Mouse (Mus musculus): ENCODE results near the gene Fgd2. TPM values are rescaled to one million over a fixed set of nuclear protein-coding genes. Genes with fewer than 3 reads are reported as not detected.
A peak's percentile ranks its signal among the peaks of the same experiment; 100 is the strongest.

Fgd2 gene
- polyA plus RNA-seq, 1 experiment from 2014 or later: 8.9 TPM

DNA sequence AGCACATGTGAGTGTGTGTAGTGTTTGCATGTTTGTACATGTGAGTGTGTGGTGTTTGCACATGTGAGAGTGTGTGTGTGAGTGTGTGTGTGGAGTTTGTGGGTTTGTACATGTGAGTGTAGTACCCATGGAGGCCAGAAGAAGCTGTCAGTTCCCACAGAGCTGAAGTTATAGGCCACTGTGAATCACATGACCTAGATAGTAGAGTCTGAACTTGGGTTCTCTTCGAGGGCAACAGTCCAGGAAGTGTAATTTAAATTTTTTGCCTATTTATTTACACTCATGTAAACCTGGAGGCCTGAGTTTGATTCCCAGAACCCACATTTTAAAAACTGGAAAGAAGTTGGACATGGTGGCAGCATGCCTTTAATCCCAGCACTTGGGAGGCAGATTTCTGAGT, 42.5 kb downstream of the Fgd2 start:
- 40% methylated on average over 1 of the region's 1 CpGs for WGBS (ENCODE audit: insufficient replicate concordance)
- Histone ChIP-seq H3K27me3 (ENCODE audit: insufficient read depth, low read length) (no peaks in the 10 kb centered on the region), H3K9me3 (ENCODE audit: low read length) (no peaks in the 10 kb centered on the region), H3K36me3 (replicated peaks; ENCODE audit: insufficient read depth, low read length) (no peaks in the 10 kb centered on the region), H3K27ac (ENCODE audit: low read depth) (no peak overlapping the region), H3K4me1 (ENCODE audit: insufficient read depth) (peaks cover 18% of the 10 kb centered on the region), H3K4me3 (ENCODE audit: low read depth, low read length) (no peak overlapping the region), H3K4me2 (ENCODE audit: low read depth, low read length) (no peak overlapping the region), H3K9ac (replicated peaks) (no peak overlapping the region)
- ATAC-seq: no peak
- no peak for DNase-seq
- TF ChIP-seq EP300 (IDR thresholded peaks at IDR 0.05; ENCODE audit: low read depth): no peak
- no peak for TF ChIP-seq CTCF (IDR thresholded peaks at IDR 0.05; ENCODE audit: low read depth)

DNA sequence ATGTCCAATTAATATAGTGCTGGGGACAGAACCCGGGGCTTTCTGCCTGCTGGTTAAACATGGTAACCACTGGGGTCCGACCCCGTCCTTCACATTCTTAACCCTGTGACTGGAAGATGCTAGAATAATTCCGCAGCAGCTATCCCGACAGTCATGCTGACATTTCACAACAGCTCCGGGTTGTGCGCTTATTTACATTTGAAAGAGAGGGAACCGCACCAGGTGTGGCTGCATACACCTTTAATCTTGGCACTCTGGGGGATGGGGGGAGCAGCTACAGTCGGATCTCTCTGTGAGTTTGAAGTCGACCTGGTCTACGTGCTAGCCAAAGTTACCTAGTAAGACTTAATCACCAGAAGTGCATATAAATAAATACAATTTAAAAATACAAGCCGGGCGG, 44.8 kb downstream of the Fgd2 start:
- TF ChIP-seq EP300 (IDR thresholded peaks at IDR 0.05; ENCODE audit: low read depth) (no peak), CTCF (IDR thresholded peaks at IDR 0.05; ENCODE audit: low read depth) (no peak)
- 64% methylated on average over 13 of the region's 13 CpGs for WGBS (ENCODE audit: insufficient replicate concordance)
- ATAC-seq: no peak

DNA sequence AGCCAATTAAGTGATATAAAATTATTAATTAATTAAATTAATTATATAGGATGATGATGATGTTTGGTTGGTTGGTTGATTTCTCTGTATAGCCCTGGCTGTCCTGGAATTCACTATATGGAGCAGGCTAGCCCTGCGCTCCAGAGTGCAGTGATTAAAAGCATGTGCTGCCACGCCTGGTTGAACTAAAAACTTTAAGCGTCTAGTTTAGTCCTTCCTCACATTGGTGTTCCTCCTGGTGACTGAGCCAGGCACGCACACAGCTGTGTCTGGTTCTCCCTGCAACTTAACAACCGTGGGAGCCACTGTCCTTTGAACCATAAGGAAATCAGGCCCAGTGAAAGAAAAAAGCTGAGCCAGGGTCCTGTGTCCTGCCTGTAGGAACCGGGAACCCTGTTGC, 45.4 kb downstream of the Fgd2 start:
- no peaks in the 10 kb centered on the region for H3K27me3 ChIP-seq (ENCODE audit: insufficient read depth, low read length)
- ATAC-seq (no peak), DNase-seq (no peak)
- H3K27ac ChIP-seq (ENCODE audit: low read depth): no peak overlapping the region
- H3K4me1 ChIP-seq (ENCODE audit: insufficient read depth): peaks cover 10% of the 10 kb centered on the region
- no peak overlapping the region for H3K4me3 ChIP-seq (ENCODE audit: low read depth, low read length)
- no peak overlapping the region for H3K4me2 ChIP-seq (ENCODE audit: low read depth, low read length)
- H3K9me3 ChIP-seq (ENCODE audit: low read length): no peaks in the 10 kb centered on the region
- no peaks in the 10 kb centered on the region for H3K36me3 ChIP-seq (replicated peaks; ENCODE audit: insufficient read depth, low read length)
- no peak for TF ChIP-seq EP300 (IDR thresholded peaks at IDR 0.05; ENCODE audit: low read depth)
- no peak for TF ChIP-seq CTCF (IDR thresholded peaks at IDR 0.05; ENCODE audit: low read depth)
- no peak overlapping the region for H3K9ac ChIP-seq (replicated peaks)
- 64% methylated on average over 6 of the region's 6 CpGs for WGBS (ENCODE audit: insufficient replicate concordance)

More for the DNA sequence above, 44.8 kb downstream of the Fgd2 start:
- DNase-seq: no peak
- Histone ChIP-seq H3K27me3 (ENCODE audit: insufficient read depth, low read length) (no peaks in the 10 kb centered on the region), H3K9me3 (ENCODE audit: low read length) (no peaks in the 10 kb centered on the region), H3K36me3 (replicated peaks; ENCODE audit: insufficient read depth, low read length) (no peaks in the 10 kb centered on the region), H3K9ac (replicated peaks) (no peak overlapping the region), H3K27ac (ENCODE audit: low read depth) (no peak overlapping the region), H3K4me3 (ENCODE audit: low read depth, low read length) (no peak overlapping the region), H3K4me1 (ENCODE audit: insufficient read depth) (peaks cover 10% of the 10 kb centered on the region), H3K4me2 (ENCODE audit: low read depth, low read length) (no peak overlapping the region)

DNA sequence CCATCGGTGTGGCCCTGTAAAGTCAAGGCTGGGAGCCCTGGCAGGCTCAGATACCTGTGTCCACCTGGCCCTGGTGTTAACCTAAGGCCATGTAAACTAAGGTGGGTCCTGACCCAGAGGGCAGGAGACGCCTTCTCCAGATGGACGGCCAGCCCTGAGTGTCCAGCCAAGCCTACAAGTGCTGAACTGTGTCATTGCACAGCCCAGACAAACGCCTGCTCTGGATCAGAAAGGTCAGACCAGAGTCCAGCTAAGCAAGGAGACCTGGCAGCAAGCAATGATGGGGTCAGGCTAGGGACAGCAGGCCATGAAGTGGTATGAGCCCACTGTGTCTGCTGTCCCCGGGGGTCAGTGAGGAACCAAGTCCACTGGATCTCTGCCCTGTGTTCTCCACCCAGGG, 46.7 kb downstream of the Fgd2 start:
- ATAC-seq (peak; percentile 47; the same call in 1 of the 2 replicates), DNase-seq (no peak)
- WGBS (ENCODE audit: insufficient replicate concordance): 60% methylated on average over 5 of the region's 5 CpGs
- H3K9ac ChIP-seq (replicated peaks): no peak overlapping the region
- no peak overlapping the region for H3K4me3 ChIP-seq (ENCODE audit: low read depth, low read length)
- TF ChIP-seq CTCF (IDR thresholded peaks at IDR 0.05; ENCODE audit: low read depth): no peak
- TF ChIP-seq EP300 (IDR thresholded peaks at IDR 0.05; ENCODE audit: low read depth): no peak
- no peaks in the 10 kb centered on the region for H3K9me3 ChIP-seq (ENCODE audit: low read length)
- H3K4me1 ChIP-seq (ENCODE audit: insufficient read depth): peaks cover 10% of the 10 kb centered on the region
- H3K36me3 ChIP-seq (replicated peaks; ENCODE audit: insufficient read depth, low read length): no peaks in the 10 kb centered on the region
- H3K27me3 ChIP-seq (ENCODE audit: insufficient read depth, low read length): no peaks in the 10 kb centered on the region
- no peak overlapping the region for H3K4me2 ChIP-seq (ENCODE audit: low read depth, low read length)
- no peak overlapping the region for H3K27ac ChIP-seq (ENCODE audit: low read depth)

DNA sequence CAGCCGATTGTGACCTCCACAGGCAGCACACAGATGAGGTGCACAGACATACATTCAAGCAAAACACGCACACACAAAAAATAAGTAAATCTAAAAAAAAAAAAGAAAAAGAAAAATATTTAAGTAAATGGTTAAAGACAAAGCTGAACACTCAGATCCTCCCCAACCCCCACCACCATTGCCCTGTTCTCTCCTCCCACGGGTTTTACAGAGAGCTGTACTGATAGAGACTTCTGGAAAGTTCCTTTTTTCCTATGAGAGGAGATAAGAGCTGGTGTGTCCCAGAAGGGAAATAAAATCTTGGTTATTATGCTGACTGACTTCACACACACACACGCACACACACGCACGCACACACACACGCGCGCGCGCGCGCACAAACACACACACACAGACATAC, 47.6 kb downstream of the Fgd2 start:
- no peak overlapping the region for H3K4me2 ChIP-seq (ENCODE audit: low read depth, low read length)
- WGBS (ENCODE audit: insufficient replicate concordance): 86% methylated on average over 13 of the region's 13 CpGs
- H3K36me3 ChIP-seq (replicated peaks; ENCODE audit: insufficient read depth, low read length): no peaks in the 10 kb centered on the region
- peaks cover 10% of the 10 kb centered on the region for H3K4me1 ChIP-seq (ENCODE audit: insufficient read depth)
- no peak for ATAC-seq
- TF ChIP-seq CTCF (IDR thresholded peaks at IDR 0.05; ENCODE audit: low read depth) (no peak), EP300 (IDR thresholded peaks at IDR 0.05; ENCODE audit: low read depth) (no peak)
- H3K9ac ChIP-seq (replicated peaks): no peak overlapping the region
- H3K27ac ChIP-seq (ENCODE audit: low read depth): no peak overlapping the region
- no peak overlapping the region for H3K4me3 ChIP-seq (ENCODE audit: low read depth, low read length)
- no peak for DNase-seq
- no peaks in the 10 kb centered on the region for H3K9me3 ChIP-seq (ENCODE audit: low read length)
- H3K27me3 ChIP-seq (ENCODE audit: insufficient read depth, low read length): no peaks in the 10 kb centered on the region

DNA sequence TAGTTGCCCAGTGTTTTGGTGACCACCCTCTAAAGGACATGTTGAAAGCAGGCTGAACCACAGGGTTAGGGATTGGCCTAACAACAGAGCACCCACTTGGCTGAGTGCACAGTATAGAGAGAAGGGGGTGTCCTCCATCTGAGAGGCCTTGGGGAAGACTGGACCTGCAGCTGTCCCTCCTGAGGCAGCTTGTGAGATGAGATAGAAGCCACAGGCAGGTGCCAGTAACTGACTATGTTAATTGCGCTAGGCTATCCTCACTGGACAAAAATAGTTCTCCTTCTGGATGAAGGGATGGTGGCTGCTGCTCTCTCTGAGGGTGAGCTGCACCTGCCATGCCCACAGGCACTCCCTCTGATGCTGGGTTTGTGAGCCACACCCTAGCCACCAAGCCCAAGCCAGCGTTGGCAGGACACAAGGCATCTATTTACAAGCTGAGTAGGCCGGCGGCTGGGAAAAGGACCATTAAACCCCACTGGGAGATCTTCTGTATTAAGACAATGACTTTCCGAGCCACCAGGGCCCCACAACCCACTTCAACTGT, 49.2 kb downstream of the Fgd2 start:
- WGBS (ENCODE audit: insufficient replicate concordance): 73% methylated on average over 5 of the region's 5 CpGs
- no peak overlapping the region for H3K4me3 ChIP-seq (ENCODE audit: low read depth, low read length)
- no peak overlapping the region for H3K9ac ChIP-seq (replicated peaks)
- ATAC-seq (peak; percentile 45; the same call in 1 of the 2 replicates), DNase-seq (no peak)
- H3K27ac ChIP-seq (ENCODE audit: low read depth): no peak overlapping the region
- H3K4me1 ChIP-seq (ENCODE audit: insufficient read depth): peaks cover 13% of the 10 kb centered on the region
- TF ChIP-seq CTCF (IDR thresholded peaks at IDR 0.05; ENCODE audit: low read depth) (no peak), EP300 (IDR thresholded peaks at IDR 0.05; ENCODE audit: low read depth) (no peak)
- no peaks in the 10 kb centered on the region for H3K36me3 ChIP-seq (replicated peaks; ENCODE audit: insufficient read depth, low read length)
- H3K27me3 ChIP-seq (ENCODE audit: insufficient read depth, low read length): no peaks in the 10 kb centered on the region
- no peaks in the 10 kb centered on the region for H3K9me3 ChIP-seq (ENCODE audit: low read length)
- H3K4me2 ChIP-seq (ENCODE audit: low read depth, low read length): no peak overlapping the region

Data from liver, postnatal 0 days (tissue).